Mouse (Mus musculus): ENCODE data around the gene Emilin2.
"Not testable (repeated sequence)": the region's sequence is repeated elsewhere in the genome, so short reads cannot be mapped to it uniquely, and the experiment has no call there.

Emilin2 gene

DNA sequence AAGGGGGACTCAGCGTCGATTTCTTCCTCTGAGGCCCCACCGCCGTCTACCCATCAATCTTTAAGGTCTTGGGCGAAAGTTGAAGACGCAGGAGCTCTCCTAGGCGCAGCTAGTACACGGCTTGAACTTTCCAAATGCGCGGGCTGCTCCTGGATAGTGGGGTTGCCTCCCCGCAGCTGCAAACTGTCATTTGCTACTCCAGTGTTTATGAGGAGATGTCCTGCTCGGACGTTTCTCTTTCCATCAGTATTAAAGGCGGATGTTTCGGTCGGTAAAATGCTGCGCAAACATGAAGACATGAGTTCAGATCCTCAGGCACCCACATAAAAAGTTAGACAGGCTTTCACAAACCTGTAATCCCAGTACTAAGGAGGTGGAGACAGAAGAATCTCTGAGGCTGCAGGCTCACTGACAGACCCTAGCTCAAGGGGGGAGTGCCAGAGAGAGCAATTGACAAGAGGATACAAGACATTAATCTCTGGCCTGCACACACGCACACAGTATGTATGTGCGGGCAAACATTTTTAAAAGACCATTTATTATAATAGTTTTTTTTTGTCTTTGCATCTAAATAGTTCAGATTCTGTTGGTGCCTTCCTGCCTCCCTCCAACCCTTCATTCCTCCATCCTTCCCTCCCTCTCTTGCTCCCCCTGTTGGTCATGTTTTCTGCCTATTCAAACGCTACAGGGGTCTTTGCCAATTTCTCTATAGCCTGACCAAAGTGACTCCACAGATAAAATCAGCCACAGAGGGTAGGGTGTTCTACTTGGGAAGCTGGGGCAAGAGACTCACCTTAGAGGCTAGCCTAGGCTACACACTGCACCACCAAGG is at the start of gene Emilin2:
Gene Emilin2 (minus strand): TSS at position 639 of the 832 bp plus-strand sequence.
- no peak for DNase-seq

DNA sequence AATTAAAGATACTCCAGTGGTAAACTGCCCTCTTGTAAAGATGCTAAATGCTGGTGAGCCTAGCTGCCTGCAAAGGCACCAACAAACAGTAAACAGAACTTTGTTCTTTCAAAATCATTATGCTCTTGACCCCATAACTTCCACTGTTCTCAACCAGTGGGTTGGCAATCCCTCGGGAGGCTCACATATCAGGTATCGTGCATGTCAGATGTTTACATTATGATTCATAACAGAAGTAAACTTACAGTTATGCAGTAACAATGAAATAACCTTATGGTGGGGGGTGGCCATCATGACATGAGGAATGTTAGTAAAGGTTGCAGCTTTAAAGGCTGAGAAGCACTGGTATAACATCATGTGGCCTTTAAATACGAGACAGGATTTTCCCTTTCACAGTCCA is 43.7 kb upstream of the Emilin2 start:
- peak in 1 of 2 experiments; percentile 3 for DNase-seq

DNA sequence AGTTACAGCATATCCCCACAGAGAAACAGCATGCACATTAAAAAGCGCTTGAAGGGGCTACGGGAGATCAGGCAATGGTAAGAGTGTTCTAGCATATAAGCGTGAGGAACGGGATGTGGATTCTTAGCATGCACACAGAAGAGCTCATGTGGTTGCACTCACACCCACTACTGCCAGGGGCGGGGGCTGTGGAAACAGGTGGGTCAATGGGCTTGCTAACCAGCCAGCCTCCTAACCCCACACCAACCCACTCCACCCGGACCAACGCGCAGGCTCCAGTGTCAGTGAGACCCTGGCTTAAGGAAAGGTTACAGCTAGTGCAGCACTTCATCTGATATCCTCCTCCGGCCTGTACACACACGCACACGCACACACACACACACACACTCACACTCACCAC is 42.4 kb upstream of the Emilin2 start:
- DNase-seq, result no peak

DNA sequence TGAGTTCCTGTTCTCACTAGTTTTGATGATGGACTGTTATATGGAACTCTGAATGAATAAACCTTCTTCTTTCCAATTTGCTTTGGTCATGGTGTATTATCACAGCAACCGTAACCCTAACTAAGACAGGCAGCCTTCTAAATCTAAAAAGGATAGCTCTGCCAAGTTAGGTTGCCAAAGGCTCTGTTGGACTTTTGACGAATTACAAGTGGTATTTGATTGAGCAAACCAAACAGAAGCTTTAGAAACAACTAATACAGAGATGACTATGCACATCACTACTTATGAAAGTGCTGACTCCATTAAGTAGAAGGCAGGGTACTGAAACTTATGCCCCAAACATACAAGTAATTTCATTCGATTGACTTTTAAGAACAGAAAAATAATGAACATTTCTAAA is 36.4 kb upstream of the Emilin2 start:
- DNase-seq, result no peak

DNA sequence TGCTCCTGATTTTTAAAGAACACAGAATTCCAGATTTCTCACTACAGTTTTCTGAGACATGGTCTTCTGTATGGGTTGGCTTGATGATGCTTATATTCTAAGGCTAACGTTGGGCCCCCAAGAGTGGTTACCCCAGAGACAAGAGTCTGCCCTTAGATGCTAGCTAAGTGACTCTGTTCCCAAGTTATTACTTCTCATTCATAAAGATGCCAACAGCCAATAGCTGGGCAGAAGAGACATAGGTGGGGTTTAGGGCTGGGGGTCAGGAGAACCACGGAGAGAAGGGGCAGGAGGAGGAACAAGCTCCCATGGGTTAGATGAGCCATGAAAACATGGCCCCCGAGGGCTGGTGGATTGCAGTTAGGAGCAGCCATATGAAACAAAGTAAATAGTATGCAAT is 30.2 kb upstream of the Emilin2 start:
- DNase-seq, result no peak

DNA sequence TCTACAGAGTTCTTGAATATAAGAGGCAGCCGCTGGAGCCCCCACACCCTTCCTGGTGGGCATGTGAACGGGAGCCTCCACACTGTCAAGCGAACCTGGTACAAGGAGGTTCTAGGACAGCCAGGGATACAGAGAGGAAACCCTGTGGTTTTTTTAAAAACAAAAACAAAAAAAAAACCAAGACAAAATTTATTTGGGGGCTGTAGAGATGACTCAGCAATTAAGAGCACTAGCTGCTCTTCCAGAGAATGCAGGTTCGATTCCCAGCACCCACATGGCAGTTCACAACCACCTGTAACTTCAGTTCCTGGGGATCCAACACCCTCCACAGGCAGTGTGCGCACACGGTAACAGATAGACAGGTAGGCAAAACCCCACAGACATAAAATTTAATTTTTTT is 26.8 kb upstream of the Emilin2 start:
- DNase-seq, result no peak

DNA sequence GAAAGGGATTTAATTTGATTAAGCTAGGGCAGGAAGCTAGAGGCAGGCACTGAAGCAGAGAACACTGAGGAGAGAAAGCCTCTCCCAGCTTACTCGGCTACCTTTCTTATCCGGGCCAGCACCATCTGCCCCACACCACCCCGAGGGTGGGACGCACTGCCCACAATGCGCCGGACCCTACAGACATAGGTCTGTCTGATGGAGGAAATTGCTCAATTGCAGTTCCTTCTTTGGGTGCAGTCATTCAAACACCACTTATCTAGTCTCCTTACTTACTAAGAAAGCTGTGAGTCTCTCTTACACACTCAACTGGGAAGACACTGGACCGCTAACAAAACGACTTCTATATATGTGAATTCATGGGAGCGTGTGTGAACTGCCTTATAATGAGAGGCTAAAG is 25.8 kb upstream of the Emilin2 start:
- DNase-seq, result no peak

DNA sequence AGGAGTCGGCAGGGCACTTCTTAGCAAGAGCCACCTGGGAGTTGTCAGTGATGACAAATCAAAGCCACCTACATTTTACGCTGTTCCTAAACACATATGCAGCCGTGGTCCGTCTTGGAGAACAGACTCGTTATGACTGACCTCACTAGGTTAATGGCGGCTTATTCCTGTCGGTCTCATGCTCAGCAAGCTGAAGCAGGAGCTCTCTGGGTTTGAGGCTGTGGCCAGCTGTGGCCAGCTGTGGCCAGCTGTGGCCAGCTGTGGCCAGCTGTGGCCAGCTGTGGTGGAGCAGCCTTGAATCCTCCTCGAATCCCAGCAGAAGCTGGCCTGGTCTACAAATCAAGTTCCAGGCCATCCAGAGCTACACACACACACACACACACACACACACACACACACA is 24.6 kb upstream of the Emilin2 start:
- DNase-seq, result peak in 1 of 2 experiments; percentile 10

DNA sequence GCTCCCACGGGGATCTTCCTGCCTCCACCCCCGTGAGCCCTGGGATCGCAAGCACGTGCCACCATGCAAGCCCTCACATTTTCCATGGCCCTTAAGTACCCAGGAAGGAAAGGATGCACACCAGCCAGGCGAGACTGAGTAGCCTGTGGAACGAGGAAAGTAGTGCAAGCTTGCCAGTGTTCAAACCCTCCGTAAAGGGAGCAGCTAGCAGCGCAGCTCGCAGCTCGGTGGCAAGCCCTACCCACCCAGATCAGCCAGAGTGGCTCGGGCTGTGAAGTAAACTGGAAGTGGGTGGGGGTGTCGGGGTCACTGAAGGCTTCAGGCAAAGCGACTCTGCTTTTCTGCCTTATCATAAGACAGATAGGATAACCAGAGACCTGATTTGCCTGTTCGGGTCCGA is 20.5 kb upstream of the Emilin2 start:
- DNase-seq, result no peak

DNA sequence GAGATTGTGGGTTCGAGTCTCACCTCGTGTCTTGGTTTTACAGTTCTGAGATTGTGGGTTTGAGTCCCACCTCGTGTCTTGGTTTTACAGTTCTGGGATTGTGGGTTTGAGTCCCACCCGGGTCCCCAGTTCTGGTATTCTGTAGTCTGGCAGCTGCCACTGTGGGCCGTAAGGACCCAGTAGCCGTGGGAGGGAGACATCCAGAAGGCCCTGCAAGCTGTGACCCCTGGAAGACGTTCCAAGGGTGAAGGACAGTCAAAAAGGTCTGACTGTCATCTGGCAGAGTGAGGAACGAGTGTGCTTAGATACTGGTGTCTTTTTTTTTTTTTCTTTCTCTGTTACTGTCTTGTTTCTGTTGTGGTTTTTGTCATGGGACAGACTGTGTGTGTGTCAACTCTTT is 9.0 kb upstream of the Emilin2 start:
- DNase-seq, result not testable (repeated sequence)

DNA sequence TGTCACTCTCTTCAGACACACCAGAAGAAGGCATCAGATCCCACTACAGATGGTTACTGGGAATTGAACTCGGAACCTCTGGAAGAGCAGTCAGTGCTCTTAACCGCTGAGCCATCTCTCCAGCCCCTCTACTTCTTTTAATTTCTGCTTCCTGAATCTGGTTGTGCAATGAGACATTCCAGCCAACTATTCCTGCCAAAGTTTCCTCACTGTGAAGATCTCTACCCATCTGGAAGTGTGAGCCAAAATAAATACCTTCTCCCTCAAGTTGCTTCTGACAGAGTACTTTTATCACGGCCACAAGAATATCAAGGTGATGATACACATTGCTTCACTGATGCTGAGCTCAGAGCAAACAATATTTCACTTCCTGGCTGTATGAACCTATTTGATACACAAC is 7.6 kb upstream of the Emilin2 start:
- DNase-seq, result no peak

DNA sequence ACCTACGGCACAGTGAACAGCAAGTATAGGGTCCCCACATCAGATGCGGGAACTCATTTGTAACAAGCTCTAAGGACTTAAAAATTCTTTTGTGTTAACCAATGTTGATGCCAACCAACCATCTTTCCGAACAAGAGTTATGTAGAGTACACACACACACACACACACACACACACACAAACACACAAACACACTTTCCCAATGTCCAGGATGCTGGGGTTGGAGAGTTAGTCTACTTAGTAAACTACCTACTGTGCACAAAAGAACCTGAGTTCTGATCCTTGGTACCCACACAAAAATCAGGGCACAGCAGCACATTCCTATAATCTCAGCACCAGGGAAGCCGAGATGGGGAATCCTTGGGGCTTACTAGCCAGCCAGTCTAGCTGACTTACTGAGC is 5.8 kb upstream of the Emilin2 start:
- DNase-seq, result no peak

DNA sequence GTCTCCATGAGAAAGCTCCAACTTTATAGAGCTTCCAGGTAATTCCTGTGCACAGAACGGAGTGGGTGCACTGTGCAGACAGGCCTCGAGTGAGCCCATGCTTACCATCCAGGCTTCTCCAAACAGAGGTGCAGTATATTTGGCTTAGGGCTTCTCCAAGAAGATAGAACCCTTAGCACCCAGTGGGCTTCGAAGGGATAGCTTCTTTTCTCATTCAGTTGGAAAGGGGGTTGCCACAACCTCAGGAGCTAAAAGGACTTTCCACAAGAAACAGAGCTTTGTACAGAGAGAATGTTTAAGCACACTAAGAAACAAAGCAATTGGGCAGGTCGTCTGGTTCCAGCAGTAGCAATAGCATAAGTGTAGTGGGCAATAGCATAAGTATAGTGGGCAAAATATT is 2.5 kb upstream of the Emilin2 start:
- no peak for DNase-seq

DNA sequence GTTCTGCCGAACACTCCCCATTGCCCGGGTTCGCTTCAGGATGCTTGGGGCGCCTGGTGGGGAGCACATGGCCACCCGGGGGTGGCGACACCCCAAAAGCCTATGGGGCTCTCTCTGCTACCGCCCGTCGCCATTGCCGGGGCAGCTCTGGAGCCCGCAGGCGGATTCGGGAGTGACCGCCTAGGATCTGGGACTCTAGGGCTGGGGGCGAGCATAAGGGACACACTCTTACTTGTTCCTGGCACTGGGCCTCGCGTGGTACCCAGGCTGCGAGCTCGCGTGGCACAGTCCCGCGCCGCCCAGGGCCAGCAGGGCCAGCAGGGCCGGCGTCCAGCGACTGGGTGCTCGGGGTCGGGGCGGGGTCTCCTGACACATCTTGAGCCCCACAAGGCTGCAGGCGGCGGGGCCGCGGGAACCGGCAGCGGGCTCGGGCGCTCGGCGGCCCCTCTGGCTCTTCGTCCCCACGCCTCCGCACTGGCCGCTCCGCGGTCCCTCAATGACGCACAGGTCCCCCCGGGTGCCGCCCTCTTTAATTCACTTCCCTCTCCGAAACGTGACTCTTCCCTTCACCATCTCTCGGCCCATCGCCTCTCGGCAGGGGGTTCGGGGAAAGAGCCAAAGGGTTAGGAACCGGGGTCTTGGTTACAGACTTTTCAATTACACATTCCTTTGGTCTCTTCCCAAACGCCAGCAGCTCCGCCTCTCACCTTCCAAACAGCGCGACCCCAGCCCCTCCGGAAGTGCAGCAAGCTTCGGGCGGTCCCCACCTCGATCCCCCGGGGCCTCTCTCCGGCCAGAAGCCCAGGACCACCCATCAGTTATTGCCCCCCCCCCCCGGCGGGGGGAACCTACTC is 1.1 kb downstream of the Emilin2 start:
- peak; percentile 48 to 53 for DNase-seq

DNA sequence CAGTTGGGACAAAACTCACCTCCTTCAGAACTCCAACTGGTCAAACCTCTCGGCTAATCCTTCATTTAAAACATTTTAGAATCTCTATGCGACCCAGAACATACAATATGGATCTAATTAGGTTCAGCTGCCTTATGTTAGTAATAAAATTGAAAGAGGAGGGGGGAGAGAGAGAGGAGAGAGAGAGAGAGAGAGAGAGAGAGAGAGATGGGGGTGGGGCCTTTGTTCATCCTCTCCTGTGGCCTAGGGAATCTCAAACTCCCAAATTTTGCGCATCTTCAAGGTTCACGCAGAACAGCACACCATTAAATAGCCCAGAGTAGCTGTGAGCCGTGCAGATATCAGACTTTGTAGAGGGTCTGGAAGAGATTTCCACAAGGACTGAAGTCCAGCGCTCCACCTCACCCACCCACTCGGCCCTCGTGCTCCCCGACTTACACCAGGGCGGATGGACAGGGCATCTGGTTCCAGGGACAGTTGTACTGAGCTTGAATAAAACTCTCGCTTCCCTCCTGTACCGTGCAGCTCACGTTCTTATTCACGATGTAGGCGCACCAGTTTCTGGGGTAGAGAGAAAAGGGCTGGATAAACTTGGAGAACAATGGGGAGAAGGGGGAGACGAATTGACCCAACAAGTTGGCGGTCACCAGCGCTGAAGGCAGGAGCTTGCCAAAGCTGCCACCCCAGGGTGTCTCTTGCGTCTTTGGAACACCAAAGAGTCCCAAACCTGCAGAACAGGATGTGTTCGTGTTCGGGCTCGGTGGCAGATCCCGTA is 1.9 kb downstream of the Emilin2 start:
- DNase-seq, result peak in 1 of 2 experiments; percentile 16

DNA sequence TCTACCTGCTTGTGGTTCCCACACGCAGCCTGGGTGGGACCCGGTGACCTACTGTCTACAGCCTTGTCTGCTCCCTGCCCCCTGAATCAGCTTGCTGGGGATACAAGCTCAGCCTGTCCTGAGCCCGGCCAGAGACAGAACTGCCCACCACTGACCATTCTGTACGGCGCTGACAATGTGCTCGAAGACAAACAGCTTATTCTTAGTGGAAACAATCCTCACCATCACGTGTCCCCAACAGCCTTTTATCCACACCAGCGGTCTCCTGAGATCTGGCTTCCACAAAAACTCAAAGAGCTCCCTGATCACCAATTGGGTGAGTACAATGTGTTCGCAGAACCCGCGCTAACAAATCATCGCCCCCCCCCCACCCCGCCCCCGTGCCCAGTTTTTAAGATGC is 2.6 kb downstream of the Emilin2 start:
- no peak for DNase-seq

DNA sequence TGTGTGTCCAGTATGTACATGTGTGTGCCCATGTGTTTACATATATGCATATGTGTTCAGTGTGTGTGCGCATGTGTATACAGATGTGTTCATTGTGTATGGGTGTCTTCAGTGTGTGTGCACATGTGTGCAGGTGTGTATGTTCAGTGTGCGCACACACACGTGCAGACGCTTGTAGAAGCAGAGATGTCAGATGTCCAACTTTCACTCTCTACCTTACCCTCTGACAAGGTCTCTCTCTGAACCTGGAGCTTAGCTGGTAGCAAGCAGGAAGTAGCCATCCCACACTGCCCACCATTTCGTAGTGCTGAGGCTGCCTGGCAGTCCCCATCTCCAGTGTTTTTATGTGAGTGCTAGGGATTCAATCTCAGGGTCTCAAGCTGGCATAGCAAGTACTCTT is 3.5 kb downstream of the Emilin2 start:
- DNase-seq, result no peak

DNA sequence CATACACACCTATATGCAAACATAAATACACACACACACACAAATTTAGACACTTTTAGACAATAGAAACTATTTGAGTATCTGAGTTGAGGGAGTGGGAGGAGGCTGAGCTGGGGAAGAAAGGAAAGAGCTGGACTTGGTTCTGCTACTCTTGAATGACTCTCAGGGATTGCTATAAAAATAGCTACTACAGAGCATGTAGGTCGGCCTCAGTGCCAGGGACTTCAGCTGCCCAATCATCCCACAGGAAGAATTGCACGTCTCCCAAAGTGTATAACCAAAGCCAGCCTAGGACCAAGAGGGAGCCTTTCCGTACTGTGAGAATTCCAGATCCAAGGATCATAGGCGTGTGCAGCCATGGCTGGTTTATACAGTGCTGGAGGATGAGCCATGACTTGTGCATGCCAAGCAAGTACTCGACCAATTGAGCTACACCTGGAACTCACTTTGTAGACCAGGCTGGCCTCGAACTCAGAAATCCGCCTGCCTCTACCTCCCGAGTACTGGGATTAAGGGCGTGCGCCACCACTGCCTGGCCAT is 4.5 kb downstream of the Emilin2 start:
- no peak for DNase-seq

DNA sequence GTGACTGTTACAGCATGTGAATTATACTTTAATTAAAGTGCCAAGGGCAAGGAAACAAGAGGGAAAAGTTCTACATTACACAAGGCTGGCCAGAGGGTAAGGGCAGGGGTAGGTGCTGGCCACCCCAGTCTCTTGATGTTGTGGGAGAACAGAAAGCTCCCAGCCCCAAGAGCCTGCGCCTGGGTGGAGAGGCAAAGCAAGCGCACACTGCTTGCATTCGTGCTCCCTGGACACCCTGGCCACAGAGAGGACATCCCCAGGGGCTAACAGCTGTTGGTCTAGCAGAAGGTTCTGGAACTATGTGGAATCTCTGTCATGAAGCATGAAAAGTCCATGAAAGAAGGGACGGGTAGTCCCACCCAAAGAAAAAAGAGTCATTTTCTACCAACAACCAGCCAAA is 5.1 kb downstream of the Emilin2 start:
- no peak for DNase-seq

DNA sequence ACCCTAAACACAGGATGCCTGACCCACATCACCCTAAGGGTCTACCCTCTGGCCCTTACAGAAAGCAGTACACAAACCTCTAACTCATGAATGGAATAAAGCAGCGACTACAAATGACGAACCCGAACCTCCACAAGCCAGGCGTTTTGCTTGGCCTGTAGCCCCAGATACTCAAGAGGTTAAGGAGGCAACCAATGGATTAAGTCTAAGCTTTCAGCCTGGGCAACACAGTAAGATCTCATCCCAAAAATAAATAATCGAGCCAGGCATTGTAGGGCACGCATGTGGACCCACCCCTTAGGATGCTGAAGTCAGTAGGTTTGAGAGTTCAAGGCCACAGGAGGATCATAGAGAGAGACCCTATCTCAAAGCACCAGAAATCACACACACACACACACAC is 5.7 kb downstream of the Emilin2 start:
- no peak for DNase-seq

DNA sequence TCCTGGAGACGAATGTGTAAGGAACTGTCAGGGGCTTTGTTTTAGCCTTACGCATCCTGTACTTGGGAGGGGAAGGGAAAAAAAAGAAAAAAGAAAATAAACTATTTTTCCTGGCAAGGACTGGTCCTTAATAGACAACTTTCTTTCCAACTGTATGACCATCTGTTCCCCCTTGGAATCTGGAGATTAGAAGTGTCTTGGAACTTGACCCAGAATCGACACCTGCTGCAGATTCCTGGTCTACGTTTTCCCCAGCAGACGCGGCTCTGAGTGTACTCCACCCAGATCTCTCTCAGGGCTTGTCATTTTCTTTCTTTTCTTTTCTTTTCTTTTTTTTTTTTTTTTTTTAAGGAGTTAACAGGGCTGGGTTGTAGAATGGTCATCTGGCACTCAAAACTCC is 8.3 kb downstream of the Emilin2 start:
- DNase-seq, result no peak

DNA sequence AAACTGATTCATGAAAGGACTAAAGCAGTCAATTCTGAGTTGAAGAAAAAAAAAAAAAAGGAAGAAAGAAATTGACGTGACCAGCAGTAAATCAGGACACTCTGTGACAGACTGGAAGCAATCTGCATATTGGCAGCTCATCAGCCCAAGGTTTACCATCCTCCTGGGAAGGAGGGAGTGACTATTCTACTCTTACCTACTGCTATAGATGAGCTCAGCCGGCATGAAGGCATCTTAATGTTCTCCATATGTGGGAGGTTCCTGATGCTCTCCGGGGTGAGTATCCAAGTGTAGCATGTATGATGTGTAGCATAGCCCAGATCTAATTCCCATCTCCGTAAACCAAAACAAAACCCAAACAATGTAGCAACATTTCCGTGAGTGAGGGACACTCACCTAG is 10.4 kb downstream of the Emilin2 start:
- DNase-seq, result no peak

DNA sequence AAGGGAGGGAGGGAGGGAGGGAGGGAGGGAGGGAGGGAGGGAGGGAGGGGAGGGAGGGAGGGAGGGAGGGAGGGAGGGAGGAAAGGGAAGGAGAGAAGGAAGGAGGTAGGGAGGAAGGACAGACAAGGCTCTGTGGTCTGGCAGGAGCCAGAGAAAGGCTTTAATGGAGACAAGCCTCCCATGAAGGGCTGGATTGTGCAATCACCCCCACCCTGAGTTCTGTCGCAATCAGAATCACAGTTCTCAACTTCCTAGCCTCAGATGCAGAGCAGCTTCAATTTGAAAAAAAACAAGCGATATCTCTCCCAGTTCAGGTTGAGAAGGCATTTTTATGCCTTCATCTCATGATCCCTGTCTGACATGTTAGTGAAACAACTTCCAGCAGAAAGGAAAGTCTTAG is 11.4 kb downstream of the Emilin2 start:
- DNase-seq, result peak; percentile 82 to 84

All from lung, adult 18-20 months (tissue).